13 mouse cellular contexts compared by ENCODE assay signal in the genomic region with DNA sequence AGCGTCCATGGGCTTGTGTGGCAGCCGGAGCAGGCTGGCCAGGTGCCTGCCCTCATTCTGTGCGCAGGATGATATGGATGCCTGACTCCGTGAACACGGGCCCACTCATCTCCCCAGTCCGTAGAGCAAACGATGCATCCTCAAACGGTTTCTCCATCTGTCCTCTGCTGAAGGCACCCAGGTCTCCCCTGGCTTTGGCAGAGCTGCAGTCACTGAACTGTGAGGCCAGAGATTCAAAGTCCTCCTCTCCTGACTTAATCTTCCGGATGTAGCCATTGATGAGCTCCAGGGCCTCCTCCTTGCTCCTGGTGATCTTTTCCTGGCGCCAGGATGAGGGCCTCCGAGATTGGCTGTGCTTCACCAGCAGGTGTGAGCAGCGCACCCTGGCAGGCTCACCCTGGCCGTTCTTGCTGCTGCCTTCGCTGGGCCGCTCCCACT. TPM values are rescaled to one million over a fixed set of nuclear protein-coding genes. Genes with fewer than 3 reads are reported as not detected.
DNase-seq lines count a peak whose midpoint lies in the region; ATAC-seq and TF ChIP-seq lines count a peak whose summit lies in the region.
"Had no signal": no experiment of that assay in that cellular context is flagged by ENCODE, and none has a peak within 500 bp of the region (broad histone marks: within the 10 kb centered on the region; RNA-seq: fewer than 3 reads in every experiment).

No protein-coding gene starts in this region.

- H3K4me1 ChIP-seq in heart, embryonic 11.5 days (ENCODE audit: control insufficient read depth, insufficient read depth, low read length), result 0 out of 2 replicates have a peak, but pooled peaks cover 2% of the 10 kb centered on the region
- peaks cover 13% of the 10 kb centered on the region for H3K4me1 ChIP-seq in testis, adult 2 months (ENCODE audit: control insufficient read depth, insufficient read depth, low read length)
- H3K4me1 ChIP-seq in hindbrain, embryonic 14.5 days (replicated peaks; ENCODE audit: control insufficient read depth, insufficient read depth, low read length), result peaks cover 20% of the 10 kb centered on the region

- H3K36me3 ChIP-seq in heart, embryonic 11.5 days (ENCODE audit: control insufficient read depth, insufficient read depth, low read length), result no peaks in the 10 kb centered on the region
- H3K36me3 ChIP-seq in testis, adult 2 months (ENCODE audit: control insufficient read depth, insufficient read depth, low read length), result no peaks in the 10 kb centered on the region
- H3K36me3 ChIP-seq in hindbrain, embryonic 14.5 days (replicated peaks; ENCODE audit: control insufficient read depth, insufficient read depth), result no peaks in the 10 kb centered on the region
- H3K36me3 ChIP-seq: liver, embryonic 13.5 days; midbrain, embryonic 12.5 days had no signal

- no peaks in the 10 kb centered on the region for H3K9me3 ChIP-seq in heart, embryonic 11.5 days (replicated peaks; ENCODE audit: control insufficient read depth, low read length)
- no peaks in the 10 kb centered on the region for H3K9me3 ChIP-seq in hindbrain, embryonic 14.5 days (ENCODE audit: control insufficient read depth, low read length)
- H3K9me3 ChIP-seq: liver, embryonic 13.5 days; midbrain, embryonic 12.5 days had no signal

- H3K4me2 ChIP-seq in heart, embryonic 11.5 days, result peak overlapping the region; percentile 16; the same call in 1 of the 2 replicates
- H3K4me2 ChIP-seq in hindbrain, embryonic 14.5 days (replicated peaks), result no peak overlapping the region
- H3K4me2 ChIP-seq: liver, embryonic 13.5 days; midbrain, embryonic 12.5 days had no signal

- no peak for TF ChIP-seq CTCF in testis, adult 2 months (IDR thresholded peaks at IDR 0.05; ENCODE audit: control insufficient read depth, insufficient read depth, insufficient replicate concordance, low read depth, low read length)

- no peak for TF ChIP-seq POLR2A in testis, adult 2 months (IDR thresholded peaks at IDR 0.05; ENCODE audit: control insufficient read depth, low read depth, low read length)

- H3K4me3 ChIP-seq in heart, embryonic 11.5 days (ENCODE audit: low read depth, low read length), result no peak overlapping the region
- H3K4me3 ChIP-seq in testis, adult 2 months (ENCODE audit: control insufficient read depth, low read depth, low read length), result peak overlapping the region; percentile 35
- no peak overlapping the region for H3K4me3 ChIP-seq in hindbrain, embryonic 14.5 days (replicated peaks; ENCODE audit: low read length)
- H3K4me3 ChIP-seq: liver, embryonic 13.5 days; midbrain, embryonic 12.5 days had no signal

- intact Hi-C loops in heart, postnatal 25 days (cut with DNase I), result no loop called here

- H3K27me3 ChIP-seq in heart, embryonic 11.5 days (ENCODE audit: control insufficient read depth, insufficient read depth, low read length), result no peaks in the 10 kb centered on the region
- H3K27me3 ChIP-seq in testis, adult 2 months (ENCODE audit: control insufficient read depth, insufficient read depth, low read length), result no peaks in the 10 kb centered on the region
- no peaks in the 10 kb centered on the region for H3K27me3 ChIP-seq in hindbrain, embryonic 14.5 days (ENCODE audit: control insufficient read depth, insufficient read depth, low read length)

- ATAC-seq in heart, embryonic 11.5 days (replicated peaks; ENCODE audit: insufficient number of reproducible peaks, low FRiP score, low TSS enrichment), result no peak
- no peak for ATAC-seq in hindbrain, embryonic 14.5 days (ENCODE audit: low FRiP score)

- no peak overlapping the region for H3K9ac ChIP-seq in heart, embryonic 11.5 days (ENCODE audit: low read depth, low read length)
- H3K9ac ChIP-seq in hindbrain, embryonic 14.5 days, result no peak overlapping the region
- H3K9ac ChIP-seq: liver, embryonic 13.5 days; midbrain, embryonic 12.5 days had no signal

- DNase-seq in heart, postnatal 25 days (ENCODE audit: low spot score), result no peak
- DNase-seq in testis, postnatal 10 days (ENCODE audit: low spot score), result no peak
- DNase-seq in kidney, adult 8-10 months, result peak; percentile 49 to 53
- DNase-seq in adrenal gland, postnatal 25 days, result no peak
- no peak for DNase-seq in urinary bladder, postnatal 14 days (ENCODE audit: low spot score)
- no peak for DNase-seq in hindbrain, embryonic 14.5 days (ENCODE audit: low spot score)
- DNase-seq: liver, embryonic 13.5 days had no signal

- WGBS in heart, embryonic 11.5 days (ENCODE audit: insufficient replicate concordance), result 31% methylated on average over 15 of the region's 15 CpGs
- WGBS in hindbrain, embryonic 14.5 days, result 37% methylated on average over 15 of the region's 15 CpGs

- no peak overlapping the region for H3K27ac ChIP-seq in heart, embryonic 11.5 days (ENCODE audit: low read depth, low read length)
- H3K27ac ChIP-seq in testis, adult 2 months (ENCODE audit: control insufficient read depth, insufficient read depth, low read depth, low read length), result no peak overlapping the region
- no peak overlapping the region for H3K27ac ChIP-seq in hindbrain, embryonic 14.5 days
- H3K27ac ChIP-seq: liver, embryonic 13.5 days; midbrain, embryonic 12.5 days had no signal

RNA-seq across cellular contexts. Expression of a gene that starts 1.9 kb away (rescaled TPM):
- polyA plus RNA-seq in heart, embryonic 11.5 days (2014; fragmentation: Nextera tagmentation; extraction: Ambion mirVana), result not detected in 2 replicates
- not detected for total RNA-seq in heart, postnatal 25 days (2021)
- 3.5 and 4.9 TPM in 2 replicates for polyA plus RNA-seq in testis, adult 2 months (2012; rRNA removed)
- not detected in 2 replicates for total RNA-seq in adrenal gland, postnatal 25 days (2021)
- 0.35 TPM in 1 of 2 replicates, not detected in the other for polyA plus RNA-seq in hindbrain, embryonic 14.5 days (2014; fragmentation: Nextera tagmentation; extraction: Ambion mirVana)
- total RNA-seq: hematopoietic stem cell, adult 5-6 weeks; layer of hippocampus, postnatal 10 days had no signal
- polyA plus RNA-seq: C2C12; liver, embryonic 13.5 days; midbrain, embryonic 12.5 days had no signal

RNA-seq across cellular contexts. Expression of a gene that starts 2.3 kb away (rescaled TPM):
- 32.5 and 36.0 TPM in 2 replicates for polyA plus RNA-seq in heart, embryonic 11.5 days (2014; fragmentation: Nextera tagmentation; extraction: Ambion mirVana)
- 1 to 10 TPM; 6.0 to 7.3 TPM for total RNA-seq in heart, postnatal 25 days (2021)
- polyA plus RNA-seq in testis, adult 2 months (2012; rRNA removed), result 3.0 and 3.8 TPM in 2 replicates
- total RNA-seq in adrenal gland, postnatal 25 days (2021), result 7.7 and 12.2 TPM in 2 replicates
- 50.8 and 71.0 TPM in 2 replicates for polyA plus RNA-seq in hindbrain, embryonic 14.5 days (2014; fragmentation: Nextera tagmentation; extraction: Ambion mirVana)

RNA-seq across cellular contexts. Expression of a gene that starts 28.4 kb away (rescaled TPM):
- polyA plus RNA-seq in heart, embryonic 11.5 days (2014; fragmentation: Nextera tagmentation; extraction: Ambion mirVana), result 3.0 and 3.6 TPM in 2 replicates
- under 1 TPM; 0.89 to 0.99 TPM for total RNA-seq in heart, postnatal 25 days (2021)
- polyA plus RNA-seq in testis, adult 2 months (2012; rRNA removed), result 0.74 and 1.5 TPM in 2 replicates
- 2.2 TPM in 2 replicates for total RNA-seq in adrenal gland, postnatal 25 days (2021)
- polyA plus RNA-seq in hindbrain, embryonic 14.5 days (2014; fragmentation: Nextera tagmentation; extraction: Ambion mirVana), result 1.6 TPM in 2 replicates

Comparison
In these comparisons a context has a peak if more than half of its experiments do, and no peak if none do; other contexts are left out.
1. DNase-seq: peak in kidney, adult 8-10 months (2 of 2); none in heart, postnatal 25 days (single experiment), testis, postnatal 10 days (single experiment), adrenal gland, postnatal 25 days (single experiment), urinary bladder, postnatal 14 days (single experiment) and hindbrain, embryonic 14.5 days (single experiment).